Mouse (Mus musculus) midbrain, postnatal 0 days (tissue): Measurements from ENCODE around the gene Rab11fip5. TPM values are rescaled to one million over a fixed set of nuclear protein-coding genes. Genes with fewer than 3 reads are reported as not detected.

ENCODE experiments used
- ATAC-seq: fragments of 200-750 bp; cut with Nextera tagmentation; 2 replicates; pipeline ENCODE4 v1.8.0; 2017; ENCODE audit warnings: moderate number of reproducible peaks, mild to moderate bottlenecking, moderate TSS enrichment, moderate library complexity; ENCODE audit not compliant: low FRiP score
- DNase-seq: peaks from one replicate; pipeline ENCODE4 v3.0.0-alpha.2; 2015; ENCODE audit warnings: low spot score
- H3K27ac ChIP-seq: fragments of 300-500 bp; sonication (generic); 2 replicates; pipeline ENCODE4 v1.5.1; 2014; ENCODE audit warnings: low read depth, mild to moderate bottlenecking, low read length, mixed read lengths
- H3K27me3 ChIP-seq: fragments of 300-500 bp; sonication (generic); 2 replicates; pipeline ENCODE4 v1.6.1; 2014; ENCODE audit warnings: low read length, control low read depth, mixed read lengths; ENCODE audit not compliant: insufficient read depth
- H3K36me3 ChIP-seq: fragments of 300-500 bp; sonication (generic); 2 replicates; pipeline ENCODE4 v1.6.1; 2014; ENCODE audit warnings: low read length, control low read depth, mixed read lengths; ENCODE audit not compliant: insufficient read depth
- H3K4me1 ChIP-seq: fragments of 300-500 bp; sonication (generic); 2 replicates; pipeline ENCODE4 v1.6.1; 2014; ENCODE audit warnings: mild to moderate bottlenecking, control low read depth, antibody characterized with exemption, low read length, mixed read lengths; ENCODE audit not compliant: insufficient read depth
- H3K4me2 ChIP-seq: fragments of 300-500 bp; sonication (generic); 2 replicates; pipeline ENCODE4 v1.6.1; 2014; ENCODE audit warnings: low read depth, mild to moderate bottlenecking, low read length, mixed read lengths; ENCODE audit not compliant: poor library complexity, severe bottlenecking
- H3K4me3 ChIP-seq: fragments of 300-500 bp; sonication (generic); 2 replicates; pipeline ENCODE4 v1.5.1; 2014; ENCODE audit warnings: low read depth, mild to moderate bottlenecking, low read length, moderate library complexity
- H3K9ac ChIP-seq: fragments of 300-500 bp; sonication (generic); replicated peaks from 2 replicates; pipeline ENCODE4 v1.6.1; 2014; ENCODE audit warnings: mild to moderate bottlenecking, low read length, moderate library complexity, mixed read lengths; ENCODE audit not compliant: poor library complexity, severe bottlenecking
- H3K9me3 ChIP-seq: fragments of 300-500 bp; sonication (generic); 2 replicates; pipeline ENCODE4 v1.6.1; 2016; ENCODE audit warnings: low read length, control low read depth
- CTCF ChIP-seq: IDR thresholded peaks from 2 replicates; pipeline ENCODE4 v1.5.1; 2016; ENCODE audit warnings: antibody characterized with exemption, mild to moderate bottlenecking
- WGBS: fragments of 180-500 bp; shearing (Covaris S2); extraction: QIAGEN DNeasy Blood & Tissue Kit; methylation state at CpG from one replicate; pipeline ENCODE4 v1.1.7; 2014; 5-methylcytosine and 5-hydroxymethylcytosine counted together
- polyA plus RNA-seq: library from polyadenylated mRNA; unstranded; fragments of >200 nt; fragmentation: Nextera tagmentation; extraction: Ambion mirVana; gene quantifications from 2 replicates; pipeline ENCODE4 v1.2.1, GENCODE M21; 2015
- total RNA-seq: library from RNA; depleted of rRNA; stranded (reverse); fragments of >200 nt; gene quantifications from 2 replicates; pipeline ENCODE4 v1.2.3, GENCODE M21; 2014

Rab11fip5 gene
- total and polyA plus RNA-seq, 2 experiments from 2014 or later = 27.2 to 65.5 TPM

DNA sequence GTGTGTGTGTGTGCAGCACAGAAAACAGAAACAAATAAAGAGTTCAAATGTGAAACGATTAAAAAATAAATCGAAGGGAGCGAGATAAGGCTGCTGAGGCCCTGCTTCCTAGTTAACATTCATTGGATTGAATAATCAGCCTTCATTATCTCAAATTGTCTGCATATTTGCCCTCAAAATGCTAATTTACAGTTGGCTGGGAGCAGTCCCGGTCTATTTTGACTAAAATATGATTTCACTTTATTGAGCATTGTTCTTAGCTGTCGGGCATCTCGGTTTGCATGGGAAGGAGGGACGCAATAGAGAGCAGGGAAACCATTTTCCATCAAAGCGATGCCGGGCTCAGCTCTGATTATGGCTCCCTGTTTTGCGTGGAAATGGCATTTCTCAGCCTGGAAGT is 28.6 kb upstream of the Rab11fip5 start:
- no peak overlapping the region for H3K4me2 ChIP-seq
- H3K36me3 ChIP-seq = no peaks in the 10 kb centered on the region
- no peak for TF ChIP-seq CTCF
- H3K27me3 ChIP-seq = peaks cover 7% of the 10 kb centered on the region
- no peaks in the 10 kb centered on the region for H3K4me1 ChIP-seq
- WGBS = 51% methylated on average over 10 of the region's 10 CpGs
- ATAC-seq (no peak), DNase-seq (no peak)
- no peak overlapping the region for H3K4me3 ChIP-seq
- H3K9me3 ChIP-seq = no peaks in the 10 kb centered on the region
- H3K9ac ChIP-seq = no peak overlapping the region
- no peak overlapping the region; the same call in 1 of the 2 replicates for H3K27ac ChIP-seq

DNA sequence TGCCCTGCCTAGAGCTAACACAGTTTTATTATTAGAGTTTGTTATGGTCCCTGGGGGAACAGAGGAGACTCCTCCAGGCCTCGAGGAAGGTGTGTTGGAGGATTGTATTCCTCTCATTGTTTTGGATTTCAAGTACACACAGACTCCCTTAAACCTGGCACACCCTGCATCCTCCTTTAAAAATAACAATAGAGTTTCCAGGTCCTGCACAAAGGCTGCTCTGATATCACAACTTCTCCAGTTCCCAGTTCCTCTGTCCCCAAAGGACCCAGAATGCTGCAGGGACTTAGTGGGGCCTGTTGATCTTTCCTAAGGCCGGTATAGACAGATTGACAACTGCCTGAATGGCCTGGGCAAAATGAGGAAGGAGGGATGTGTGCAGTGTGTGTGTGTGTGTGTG is 28.2 kb upstream of the Rab11fip5 start:
- ATAC-seq = no peak
- H3K4me2 ChIP-seq = no peak overlapping the region
- peaks cover 3% of the 10 kb centered on the region for H3K27me3 ChIP-seq
- H3K9ac ChIP-seq = no peak overlapping the region
- TF ChIP-seq CTCF = no peak
- no peaks in the 10 kb centered on the region for H3K4me1 ChIP-seq
- no peak for DNase-seq
- H3K9me3 ChIP-seq = no peaks in the 10 kb centered on the region
- H3K4me3 ChIP-seq = no peak overlapping the region
- WGBS = 25% methylated on average over 2 of the region's 2 CpGs
- no peaks in the 10 kb centered on the region for H3K36me3 ChIP-seq
- no peak overlapping the region for H3K27ac ChIP-seq

DNA sequence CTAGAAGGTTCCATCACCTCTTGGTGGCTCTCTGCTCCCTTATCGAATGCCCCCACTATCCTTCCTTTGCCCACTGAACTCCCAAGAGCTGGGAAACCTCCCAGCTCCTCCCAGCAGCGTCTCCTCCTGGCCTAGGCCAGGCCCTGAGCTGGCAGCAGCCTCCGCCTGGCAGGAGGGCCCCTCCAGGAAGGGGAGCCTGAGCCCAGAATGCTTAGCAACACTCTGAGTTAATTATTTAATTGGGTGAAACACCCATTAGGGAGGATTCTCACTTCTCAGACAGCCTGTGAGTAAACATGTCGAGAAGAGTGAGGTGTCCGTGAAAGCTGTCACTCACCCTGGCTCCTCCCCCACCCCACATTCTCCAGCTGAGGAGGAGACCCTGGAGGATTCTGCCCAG is 25.3 kb upstream of the Rab11fip5 start:
- ATAC-seq (no peak), DNase-seq (peak; percentile 33)
- Histone ChIP-seq H3K9me3 (no peaks in the 10 kb centered on the region), H3K4me2 (no peak overlapping the region), H3K4me3 (no peak overlapping the region), H3K36me3 (no peaks in the 10 kb centered on the region), H3K27ac (no peak overlapping the region), H3K27me3 (no peaks in the 10 kb centered on the region), H3K9ac (no peak overlapping the region), H3K4me1 (no peaks in the 10 kb centered on the region)
- 42% methylated on average over 5 of the region's 5 CpGs for WGBS
- TF ChIP-seq CTCF = no peak

DNA sequence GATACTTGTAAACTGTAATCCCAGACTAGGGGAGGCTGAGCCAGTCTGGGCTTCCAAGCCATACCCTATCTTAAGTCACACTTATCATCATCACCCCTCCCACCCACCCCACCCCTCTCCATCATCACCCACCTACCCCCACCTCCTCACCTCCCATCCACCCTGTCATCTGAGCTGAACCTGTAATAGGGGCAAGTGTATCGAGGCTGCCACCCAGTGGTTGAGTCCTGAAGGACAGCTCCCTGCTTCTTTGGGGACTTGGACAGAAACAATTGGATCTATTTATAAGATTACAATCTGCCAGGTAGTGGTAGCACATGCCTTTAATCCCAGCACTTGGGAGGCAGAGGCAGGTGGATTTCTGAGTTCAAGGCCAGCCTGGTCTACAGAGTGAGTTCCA is 22.7 kb upstream of the Rab11fip5 start:
- Histone ChIP-seq H3K9me3 (no peaks in the 10 kb centered on the region), H3K4me1 (no peaks in the 10 kb centered on the region), H3K27ac (no peak overlapping the region), H3K4me2 (no peak overlapping the region), H3K27me3 (no peaks in the 10 kb centered on the region), H3K9ac (no peak overlapping the region), H3K36me3 (no peaks in the 10 kb centered on the region), H3K4me3 (no peak overlapping the region)
- ATAC-seq (no peak), DNase-seq (no peak)
- WGBS = 44% methylated on average over 1 of the region's 1 CpGs
- TF ChIP-seq CTCF = peak; percentile 57

DNA sequence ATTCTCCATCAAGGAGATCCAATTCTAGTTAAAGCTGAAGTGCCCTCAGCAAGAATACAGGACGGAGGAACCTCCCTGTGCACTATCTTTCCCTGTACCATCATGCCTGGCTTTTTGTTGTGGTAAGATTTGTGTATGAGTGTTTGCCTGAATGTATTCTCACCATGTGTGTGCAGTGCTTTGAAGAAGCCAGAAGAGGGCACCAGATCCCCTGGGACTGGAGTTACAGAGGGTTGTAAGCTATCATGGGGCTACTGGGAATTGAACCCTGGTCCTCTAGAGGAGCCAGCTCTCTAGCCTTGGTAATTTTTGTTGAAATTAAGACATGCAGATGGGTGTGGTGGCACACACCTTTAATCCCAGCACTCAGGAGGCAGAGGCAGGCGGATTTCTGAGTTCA is 20.9 kb upstream of the Rab11fip5 start:
- no peaks in the 10 kb centered on the region for H3K9me3 ChIP-seq
- no peak for TF ChIP-seq CTCF
- no peaks in the 10 kb centered on the region for H3K4me1 ChIP-seq
- ATAC-seq (no peak), DNase-seq (no peak)
- no peak overlapping the region for H3K4me2 ChIP-seq
- 75% methylated on average over 2 of the region's 2 CpGs for WGBS
- H3K27ac ChIP-seq = no peak overlapping the region
- H3K4me3 ChIP-seq = no peak overlapping the region
- H3K36me3 ChIP-seq = no peaks in the 10 kb centered on the region
- H3K9ac ChIP-seq = no peak overlapping the region
- H3K27me3 ChIP-seq = no peaks in the 10 kb centered on the region

DNA sequence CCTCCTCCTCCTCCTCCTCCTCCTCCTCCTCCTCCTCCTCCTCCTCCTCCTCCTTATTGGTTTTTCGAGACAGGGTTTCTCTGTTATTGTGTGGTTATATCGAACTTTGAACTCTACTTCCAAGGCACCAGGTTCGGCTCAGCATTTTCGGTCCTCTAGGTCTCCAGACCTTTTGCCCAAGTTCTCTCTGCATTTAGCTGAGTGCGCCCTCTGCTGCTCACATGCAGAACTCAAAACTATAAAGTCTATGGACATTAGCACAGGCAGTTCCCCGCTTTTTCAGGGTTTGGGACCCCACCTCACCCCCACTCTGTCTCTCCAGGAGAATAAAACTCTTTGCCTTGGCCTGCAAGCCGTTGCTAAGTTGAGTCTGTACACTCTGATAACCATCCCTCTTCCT is 17.4 kb upstream of the Rab11fip5 start:
- Histone ChIP-seq H3K9me3 (no peaks in the 10 kb centered on the region), H3K4me1 (no peaks in the 10 kb centered on the region), H3K36me3 (no peaks in the 10 kb centered on the region), H3K9ac (no peak overlapping the region), H3K4me3 (no peak overlapping the region), H3K4me2 (no peak overlapping the region), H3K27ac (no peak overlapping the region), H3K27me3 (no peaks in the 10 kb centered on the region)
- DNase-seq (peak; percentile 66), ATAC-seq (no peak)
- peak; percentile 83 for TF ChIP-seq CTCF
- 41% methylated on average over 6 of the region's 7 CpGs for WGBS
